Mouse (Mus musculus) testis, adult 2 months (tissue): ENCODE results near the gene Chn2.

Experiments used
- CTCF ChIP-seq: fragments of 200-500 bp; IDR thresholded peaks from 2 replicates; pipeline ENCODE4 v1.5.1; 2012; ENCODE audit warnings: low read depth, mild to moderate bottlenecking, inconsistent platforms, low read length, moderate library complexity; ENCODE audit not compliant: control insufficient read depth, insufficient read depth, insufficient replicate concordance
- POLR2A ChIP-seq: fragments of 200-500 bp; IDR thresholded peaks from 2 replicates; pipeline ENCODE4 v1.6.1; 2012; ENCODE audit warnings: low read depth, mild to moderate bottlenecking, inconsistent platforms, low read length, moderate library complexity; ENCODE audit not compliant: control insufficient read depth

GRCm38 (mm10) chr6:54080518-54081285 lies 41.3 kb downstream of the Chn2 start:
- TF ChIP-seq CTCF (no peak), POLR2A (no peak)
